Mouse (Mus musculus) kidney, embryonic 16.5 days (tissue): ENCODE measurements at regions not wholly inside any gene's neighbourhood (a gene's known extent, or its start where the extent isn't known, plus 50 kb on each side); places are given as distances from the start of the nearest gene placed in this dataset.

Source experiments
- ATAC-seq: fragments of 200-750 bp; cut with Nextera tagmentation; 2 replicates; pipeline ENCODE4 v1.8.0; 2017; ENCODE audit warnings: moderate TSS enrichment; ENCODE audit not compliant: low FRiP score, low TSS enrichment
- H3K27ac ChIP-seq: fragments of 300-500 bp; sonication (generic); 2 replicates; pipeline ENCODE4 v1.5.1; 2014; ENCODE audit warnings: low read length
- H3K27me3 ChIP-seq: fragments of 300-500 bp; sonication (generic); 2 replicates; pipeline ENCODE4 v1.6.1; 2014; ENCODE audit warnings: low read length, control low read depth, mixed read lengths; ENCODE audit not compliant: insufficient read depth
- H3K36me3 ChIP-seq: fragments of 300-500 bp; sonication (generic); 2 replicates; pipeline ENCODE4 v1.6.1; 2014; ENCODE audit warnings: low read length, control low read depth, mixed read lengths; ENCODE audit not compliant: insufficient read depth
- H3K4me1 ChIP-seq: fragments of 300-500 bp; sonication (generic); 2 replicates; pipeline ENCODE4 v1.6.1; 2014; ENCODE audit warnings: low read length, control low read depth, mixed read lengths; ENCODE audit not compliant: insufficient read depth
- H3K4me2 ChIP-seq: fragments of 300-500 bp; sonication (generic); replicated peaks from 2 replicates; pipeline ENCODE4 v1.6.1; 2014; ENCODE audit warnings: low read depth, low read length
- H3K4me3 ChIP-seq: fragments of 300-500 bp; sonication (generic); 2 replicates; pipeline ENCODE4 v1.5.1; 2014; ENCODE audit warnings: mild to moderate bottlenecking, low read length
- H3K9ac ChIP-seq: fragments of 300-500 bp; sonication (generic); replicated peaks from 2 replicates; pipeline ENCODE4 v1.6.1; 2014; ENCODE audit warnings: low read length
- H3K9me3 ChIP-seq: fragments of 300-500 bp; sonication (generic); 2 replicates; pipeline ENCODE4 v1.6.1; 2016; ENCODE audit warnings: low read length, control low read depth
- WGBS: fragments of 180-500 bp; shearing (Covaris S2); extraction: QIAGEN DNeasy Blood & Tissue Kit; methylation state at CpG from one replicate; pipeline ENCODE4 v1.1.7; 2014; 5-methylcytosine and 5-hydroxymethylcytosine counted together

GRCm38 (mm10) chr16:3231566-3231965, 359.3 kb upstream of the Olfr161 start:
- H3K36me3 ChIP-seq, result no peaks in the 10 kb centered on the region
- no peaks in the 10 kb centered on the region for H3K27me3 ChIP-seq
- H3K9ac ChIP-seq, result no peak overlapping the region
- no peak overlapping the region for H3K4me2 ChIP-seq
- no peaks in the 10 kb centered on the region for H3K4me1 ChIP-seq
- peak; percentile 54; the same call in 1 of the 2 replicates for ATAC-seq
- H3K27ac ChIP-seq, result no peak overlapping the region
- H3K4me3 ChIP-seq, result no peak overlapping the region
- peaks cover 52% of the 10 kb centered on the region for H3K9me3 ChIP-seq
- WGBS, result 70% methylated on average over 3 of the region's 3 CpGs

- no peaks in the 10 kb centered on the region for H3K27me3 ChIP-seq
- no peak overlapping the region for H3K4me3 ChIP-seq
- H3K9ac ChIP-seq, result no peak overlapping the region
- H3K4me2 ChIP-seq, result no peak overlapping the region
- no peak overlapping the region for H3K27ac ChIP-seq
- 55% methylated on average over 2 of the region's 2 CpGs for WGBS
- no peak for ATAC-seq
- no peaks in the 10 kb centered on the region for H3K36me3 ChIP-seq
- H3K4me1 ChIP-seq, result no peaks in the 10 kb centered on the region
- H3K9me3 ChIP-seq, result peaks cover 57% of the 10 kb centered on the region
Observed at GRCm38 (mm10) chr16:3232610-3233009, 358.2 kb upstream of the Olfr161 start.

- peaks cover 68% of the 10 kb centered on the region for H3K9me3 ChIP-seq
- 44% methylated on average over 2 of the region's 2 CpGs for WGBS
- no peaks in the 10 kb centered on the region for H3K36me3 ChIP-seq
- no peaks in the 10 kb centered on the region for H3K4me1 ChIP-seq
- H3K27ac ChIP-seq, result no peak overlapping the region
- H3K27me3 ChIP-seq, result no peaks in the 10 kb centered on the region
- H3K9ac ChIP-seq, result no peak overlapping the region
- no peak overlapping the region for H3K4me3 ChIP-seq
- ATAC-seq, result peak; percentile 52; the same call in 1 of the 2 replicates
- H3K4me2 ChIP-seq, result no peak overlapping the region
Observed at GRCm38 (mm10) chr16:3234063-3234462, 356.8 kb upstream of the Olfr161 start.

- Histone ChIP-seq H3K27me3 (no peaks in the 10 kb centered on the region), H3K9me3 (peaks cover 56% of the 10 kb centered on the region), H3K4me3 (no peak overlapping the region), H3K4me2 (no peak overlapping the region), H3K36me3 (no peaks in the 10 kb centered on the region), H3K9ac (no peak overlapping the region), H3K4me1 (no peaks in the 10 kb centered on the region), H3K27ac (no peak overlapping the region)
- WGBS, result 70% methylated on average over 5 of the region's 5 CpGs
- ATAC-seq, result peak; percentile 33; the same call in 1 of the 2 replicates
Observed at GRCm38 (mm10) chr16:3240982-3241719, 349.7 kb upstream of the Olfr161 start.

GRCm38 (mm10) chr16:3241939-3242338, 348.9 kb upstream of the Olfr161 start:
- WGBS, result 69% methylated on average over 1 of the region's 1 CpGs
- Histone ChIP-seq H3K27ac (no peak overlapping the region), H3K36me3 (no peaks in the 10 kb centered on the region), H3K4me1 (no peaks in the 10 kb centered on the region), H3K4me3 (no peak overlapping the region), H3K27me3 (no peaks in the 10 kb centered on the region), H3K9me3 (peaks cover 52% of the 10 kb centered on the region), H3K9ac (no peak overlapping the region), H3K4me2 (no peak overlapping the region)
- no peak for ATAC-seq

- Histone ChIP-seq H3K27me3 (no peaks in the 10 kb centered on the region), H3K4me2 (no peak overlapping the region), H3K27ac (no peak overlapping the region), H3K4me3 (no peak overlapping the region), H3K4me1 (no peaks in the 10 kb centered on the region), H3K9ac (no peak overlapping the region), H3K36me3 (no peaks in the 10 kb centered on the region), H3K9me3 (peaks cover 24% of the 10 kb centered on the region)
- ATAC-seq, result peak; percentile 47; the same call in 1 of the 2 replicates
Observed at GRCm38 (mm10) chr16:3246422-3246821, 344.4 kb upstream of the Olfr161 start.

- Histone ChIP-seq H3K36me3 (no peaks in the 10 kb centered on the region), H3K27me3 (no peaks in the 10 kb centered on the region), H3K9ac (no peak overlapping the region), H3K27ac (no peak overlapping the region), H3K4me2 (no peak overlapping the region), H3K9me3 (peaks cover 20% of the 10 kb centered on the region), H3K4me3 (no peak overlapping the region), H3K4me1 (no peaks in the 10 kb centered on the region)
- 45% methylated on average over 2 of the region's 2 CpGs for WGBS
- ATAC-seq, result no peak; the same call in 1 of the 2 replicates
Observed at GRCm38 (mm10) chr16:3247006-3247754, 343.7 kb upstream of the Olfr161 start.

GRCm38 (mm10) chr16:3247755-3248110, 343.1 kb upstream of the Olfr161 start:
- H3K9ac ChIP-seq, result no peak overlapping the region
- no peak overlapping the region for H3K4me2 ChIP-seq
- ATAC-seq, result no peak
- H3K4me1 ChIP-seq, result no peaks in the 10 kb centered on the region
- H3K4me3 ChIP-seq, result no peak overlapping the region
- H3K9me3 ChIP-seq, result peaks cover 18% of the 10 kb centered on the region
- H3K27ac ChIP-seq, result no peak overlapping the region
- 56% methylated on average over 2 of the region's 2 CpGs for WGBS
- H3K27me3 ChIP-seq, result no peaks in the 10 kb centered on the region
- H3K36me3 ChIP-seq, result no peaks in the 10 kb centered on the region

- WGBS, result 39% methylated on average over 1 of the region's 1 CpGs
- Histone ChIP-seq H3K4me3 (no peak overlapping the region), H3K27ac (no peak overlapping the region), H3K4me2 (no peak overlapping the region), H3K36me3 (no peaks in the 10 kb centered on the region), H3K9ac (no peak overlapping the region), H3K27me3 (no peaks in the 10 kb centered on the region), H3K9me3 (peaks cover 26% of the 10 kb centered on the region), H3K4me1 (no peaks in the 10 kb centered on the region)
- 0 out of 2 replicates have a peak, but pooled peaks have one; percentile 42 for ATAC-seq
Observed at GRCm38 (mm10) chr16:3253885-3254284, 337.0 kb upstream of the Olfr161 start.

GRCm38 (mm10) chr16:3256051-3256450, 334.8 kb upstream of the Olfr161 start:
- Histone ChIP-seq H3K9me3 (peaks cover 29% of the 10 kb centered on the region), H3K9ac (no peak overlapping the region), H3K36me3 (no peaks in the 10 kb centered on the region), H3K27me3 (no peaks in the 10 kb centered on the region), H3K4me3 (no peak overlapping the region), H3K4me2 (no peak overlapping the region), H3K27ac (no peak overlapping the region), H3K4me1 (no peaks in the 10 kb centered on the region)
- ATAC-seq, result no peak
